ENCODE assay signal across 13 mouse cellular contexts in the genomic region with DNA sequence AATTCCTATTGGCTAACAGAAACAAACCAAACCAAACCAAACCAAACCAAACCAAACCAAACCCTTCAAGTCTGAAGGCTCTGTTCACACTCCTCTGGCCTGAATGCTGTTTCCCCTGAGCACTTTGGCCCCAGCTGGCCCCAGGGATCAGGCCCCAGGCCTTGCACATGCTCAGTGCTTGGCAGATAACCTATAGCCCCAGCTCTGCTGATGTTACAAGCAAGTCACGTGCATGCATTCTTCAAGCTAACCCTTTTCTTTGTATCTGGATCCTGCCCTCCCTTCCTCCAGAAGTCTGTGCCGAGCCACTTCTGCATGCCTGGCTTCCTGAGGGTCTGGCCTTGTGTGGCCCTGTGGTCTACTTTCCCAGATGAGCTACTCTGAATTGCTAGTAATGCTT. TPM values are rescaled to one million over a fixed set of nuclear protein-coding genes. Genes with fewer than 3 reads are reported as not detected.
DNase-seq lines count a peak whose midpoint lies in the region; ATAC-seq and TF ChIP-seq lines count a peak whose summit lies in the region.
"Had no signal": no experiment of that assay in that cellular context is flagged by ENCODE, and none has a peak within 500 bp of the region (broad histone marks: within the 10 kb centered on the region; RNA-seq: fewer than 3 reads in every experiment).

No protein-coding gene starts in this region.

- H3K9ac ChIP-seq in hindbrain, embryonic 11.5 days (ENCODE audit: low read depth, low read length), result no peak overlapping the region
- no peak overlapping the region for H3K9ac ChIP-seq in hindbrain, embryonic 14.5 days
- 0 out of 2 replicates have a peak overlapping the region, but pooled peaks have one; percentile 16 for H3K9ac ChIP-seq in stomach, embryonic 16.5 days (ENCODE audit: low read length)
- H3K9ac ChIP-seq in stomach, postnatal 0 days (ENCODE audit: low read length), result no peak overlapping the region
- H3K9ac ChIP-seq in intestine, embryonic 15.5 days, result no peak overlapping the region
- H3K9ac ChIP-seq: neural tube, embryonic 15.5 days had no signal

- no peaks in the 10 kb centered on the region for H3K27me3 ChIP-seq in hindbrain, embryonic 11.5 days (ENCODE audit: control insufficient read depth, insufficient read depth, low read length)
- no peaks in the 10 kb centered on the region for H3K27me3 ChIP-seq in hindbrain, embryonic 14.5 days (ENCODE audit: control insufficient read depth, insufficient read depth, low read length)
- no peaks in the 10 kb centered on the region for H3K27me3 ChIP-seq in stomach, embryonic 16.5 days (ENCODE audit: control insufficient read depth, insufficient read depth, low read length)
- no peaks in the 10 kb centered on the region for H3K27me3 ChIP-seq in stomach, postnatal 0 days (ENCODE audit: control insufficient read depth, insufficient read depth, low read length)
- H3K27me3 ChIP-seq in intestine, embryonic 15.5 days (replicated peaks), result no peaks in the 10 kb centered on the region
- H3K27me3 ChIP-seq: neural tube, embryonic 15.5 days had no signal

- H3K36me3 ChIP-seq in hindbrain, embryonic 11.5 days (ENCODE audit: control insufficient read depth, insufficient read depth, low read length), result no peaks in the 10 kb centered on the region
- H3K36me3 ChIP-seq in hindbrain, embryonic 14.5 days (replicated peaks; ENCODE audit: control insufficient read depth, insufficient read depth), result no peaks in the 10 kb centered on the region
- H3K36me3 ChIP-seq in stomach, embryonic 16.5 days (ENCODE audit: control insufficient read depth, insufficient read depth, low read length), result no peaks in the 10 kb centered on the region
- no peaks in the 10 kb centered on the region for H3K36me3 ChIP-seq in stomach, postnatal 0 days (ENCODE audit: control insufficient read depth, insufficient read depth, low read length)
- H3K36me3 ChIP-seq in intestine, embryonic 15.5 days, result no peaks in the 10 kb centered on the region
- H3K36me3 ChIP-seq: neural tube, embryonic 15.5 days had no signal

- no peak overlapping the region for H3K27ac ChIP-seq in hindbrain, embryonic 11.5 days (ENCODE audit: low read depth, low read length)
- no peak overlapping the region for H3K27ac ChIP-seq in hindbrain, embryonic 14.5 days
- no peak overlapping the region for H3K27ac ChIP-seq in stomach, embryonic 16.5 days (ENCODE audit: low read length)
- H3K27ac ChIP-seq in stomach, postnatal 0 days (replicated peaks), result no peak overlapping the region
- H3K27ac ChIP-seq in intestine, embryonic 15.5 days, result no peak overlapping the region
- H3K27ac ChIP-seq: neural tube, embryonic 15.5 days had no signal

- H3K4me3 ChIP-seq in hindbrain, embryonic 11.5 days (ENCODE audit: low read depth, low read length), result no peak overlapping the region
- no peak overlapping the region for H3K4me3 ChIP-seq in hindbrain, embryonic 14.5 days (replicated peaks; ENCODE audit: low read length)
- no peak overlapping the region for H3K4me3 ChIP-seq in stomach, embryonic 16.5 days (replicated peaks; ENCODE audit: low read length)
- H3K4me3 ChIP-seq in stomach, postnatal 0 days (ENCODE audit: low read depth, low read length), result no peak overlapping the region
- no peak overlapping the region for H3K4me3 ChIP-seq in intestine, embryonic 15.5 days (replicated peaks)
- H3K4me3 ChIP-seq: megakaryocyte, embryonic 14.5 days; neural tube, embryonic 15.5 days had no signal

- TF ChIP-seq EP300 in stomach, postnatal 0 days (optimal IDR thresholded peaks at IDR 0.05), result no peak

- H3K9me3 ChIP-seq in hindbrain, embryonic 11.5 days (ENCODE audit: control insufficient read depth, low read length), result no peaks in the 10 kb centered on the region
- no peaks in the 10 kb centered on the region for H3K9me3 ChIP-seq in hindbrain, embryonic 14.5 days (ENCODE audit: control insufficient read depth, low read length)
- H3K9me3 ChIP-seq in stomach, embryonic 16.5 days (replicated peaks; ENCODE audit: control insufficient read depth, low read length), result no peaks in the 10 kb centered on the region
- no peaks in the 10 kb centered on the region for H3K9me3 ChIP-seq in stomach, postnatal 0 days (ENCODE audit: control insufficient read depth, low read length)
- H3K9me3 ChIP-seq in intestine, embryonic 15.5 days, result no peaks in the 10 kb centered on the region
- H3K9me3 ChIP-seq: megakaryocyte, embryonic 14.5 days; neural tube, embryonic 15.5 days had no signal

- DNase-seq in hindbrain, embryonic 11.5 days (ENCODE audit: low spot score), result no peak
- no peak for DNase-seq in hindbrain, embryonic 14.5 days (ENCODE audit: low spot score)
- no peak for DNase-seq in stomach, postnatal 0 days (ENCODE audit: low spot score)
- DNase-seq in cerebellum, adult 11-12 months, result no peak
- DNase-seq: adrenal gland, postnatal 25 days; cerebellum, adult 8-10 months; gastrocnemius, postnatal 25 days; thymus, postnatal 14 days had no signal

- ATAC-seq in hindbrain, embryonic 11.5 days (ENCODE audit: low FRiP score), result peak; percentile 69
- no peak for ATAC-seq in hindbrain, embryonic 14.5 days (ENCODE audit: low FRiP score)
- no peak for ATAC-seq in stomach, embryonic 16.5 days (ENCODE audit: insufficient read depth, low FRiP score)
- no peak for ATAC-seq in stomach, postnatal 0 days (ENCODE audit: low FRiP score, low TSS enrichment)
- peak; percentile 55; the same call in 1 of the 2 replicates for ATAC-seq in intestine, embryonic 15.5 days
- no peak for ATAC-seq in activated CD4-positive, CD25-positive, alpha-beta regulatory T cell, adult 4 months

- 12% methylated on average over 2 of the region's 2 CpGs for WGBS in hindbrain, embryonic 11.5 days
- 19% methylated on average over 2 of the region's 2 CpGs for WGBS in hindbrain, embryonic 14.5 days
- 38% methylated on average over 2 of the region's 2 CpGs for WGBS in stomach, embryonic 16.5 days
- WGBS in stomach, postnatal 0 days, result 47% methylated on average over 2 of the region's 2 CpGs
- 37% methylated on average over 2 of the region's 2 CpGs for WGBS in intestine, embryonic 15.5 days

- H3K4me2 ChIP-seq in hindbrain, embryonic 11.5 days (replicated peaks; ENCODE audit: low read depth, low read length), result no peak overlapping the region
- H3K4me2 ChIP-seq in hindbrain, embryonic 14.5 days (replicated peaks), result no peak overlapping the region
- H3K4me2 ChIP-seq in stomach, embryonic 16.5 days (ENCODE audit: low read depth, low read length), result no peak overlapping the region
- H3K4me2 ChIP-seq in stomach, postnatal 0 days (replicated peaks; ENCODE audit: low read depth), result no peak overlapping the region
- H3K4me2 ChIP-seq in intestine, embryonic 15.5 days (replicated peaks), result no peak overlapping the region
- H3K4me2 ChIP-seq: neural tube, embryonic 15.5 days had no signal

- no peaks in the 10 kb centered on the region for H3K4me1 ChIP-seq in hindbrain, embryonic 11.5 days (replicated peaks; ENCODE audit: control insufficient read depth, insufficient read depth, low read length)
- peaks cover 15% of the 10 kb centered on the region for H3K4me1 ChIP-seq in hindbrain, embryonic 14.5 days (replicated peaks; ENCODE audit: control insufficient read depth, insufficient read depth, low read length)
- peaks cover 25% of the 10 kb centered on the region for H3K4me1 ChIP-seq in stomach, embryonic 16.5 days (ENCODE audit: control insufficient read depth, insufficient read depth, low read length)
- no peaks in the 10 kb centered on the region for H3K4me1 ChIP-seq in stomach, postnatal 0 days (replicated peaks; ENCODE audit: control insufficient read depth, insufficient read depth)
- peaks cover 18% of the 10 kb centered on the region for H3K4me1 ChIP-seq in intestine, embryonic 15.5 days (replicated peaks)
- H3K4me1 ChIP-seq: megakaryocyte, embryonic 14.5 days had no signal

- no peak for TF ChIP-seq CTCF in stomach, postnatal 0 days (IDR thresholded peaks at IDR 0.05; ENCODE audit: low read depth)

RNA-seq across cellular contexts. Expression of a gene that starts 46.4 kb away (rescaled TPM):
- polyA plus RNA-seq in hindbrain, embryonic 11.5 days (2014; fragmentation: Nextera tagmentation; extraction: Ambion mirVana), result 41.7 and 44.5 TPM in 2 replicates
- polyA plus RNA-seq in hindbrain, embryonic 14.5 days (2014; fragmentation: Nextera tagmentation; extraction: Ambion mirVana), result 29.5 and 30.2 TPM in 2 replicates
- polyA plus RNA-seq in stomach, embryonic 16.5 days (2015; fragmentation: Nextera tagmentation; extraction: Ambion mirVana), result 45.5 and 55.1 TPM in 2 replicates
- 44.3 and 45.3 TPM in 2 replicates for polyA plus RNA-seq in stomach, postnatal 0 days (2015; fragmentation: Nextera tagmentation; extraction: Ambion mirVana)
- polyA plus RNA-seq in intestine, embryonic 15.5 days (2015; fragmentation: Nextera tagmentation; extraction: Ambion mirVana), result 60.0 and 69.2 TPM in 2 replicates
- polyA plus RNA-seq in activated CD4-positive, CD25-positive, alpha-beta regulatory T cell, adult 4 months (2017; shearing (Covaris generic)), result 10 to 100 TPM; 57.6 to 71.0 TPM

Comparison
In these comparisons a context has a peak if more than half of its experiments do, and no peak if none do; other contexts are left out.
1. ATAC-seq: peak in hindbrain, embryonic 11.5 days (single experiment) and intestine, embryonic 15.5 days (single experiment); none in hindbrain, embryonic 14.5 days (single experiment), stomach, embryonic 16.5 days (single experiment), stomach, postnatal 0 days (single experiment) and activated CD4-positive, CD25-positive, alpha-beta regulatory T cell, adult 4 months (single experiment).